Mouse (Mus musculus) midbrain, embryonic 13.5 days (tissue): ENCODE measurements at regions not wholly inside any gene's neighbourhood (a gene's known extent, or its start where the extent isn't known, plus 50 kb on each side); places are given as distances from the start of the nearest gene placed in this dataset.

Source experiments
- ATAC-seq: fragments of 200-750 bp; cut with Nextera tagmentation; 2 replicates; pipeline ENCODE4 v1.8.0; 2017; ENCODE audit warnings: mild to moderate bottlenecking, moderate TSS enrichment, moderate library complexity
- H3K27ac ChIP-seq: fragments of 300-500 bp; sonication (generic); 2 replicates; pipeline ENCODE4 v1.5.1; 2015; ENCODE audit warnings: inconsistent platforms, mild to moderate bottlenecking, moderate library complexity
- H3K27me3 ChIP-seq: fragments of 300-500 bp; sonication (generic); 2 replicates; pipeline ENCODE4 v1.6.1; 2015; ENCODE audit warnings: mild to moderate bottlenecking, inconsistent platforms
- H3K36me3 ChIP-seq: fragments of 300-500 bp; sonication (generic); 2 replicates; pipeline ENCODE4 v1.6.1; 2015; ENCODE audit warnings: mild to moderate bottlenecking, inconsistent platforms
- H3K4me1 ChIP-seq: fragments of 300-500 bp; sonication (generic); replicated peaks from 2 replicates; pipeline ENCODE4 v1.6.1; 2015; ENCODE audit warnings: inconsistent platforms
- H3K4me2 ChIP-seq: fragments of 300-500 bp; sonication (generic); replicated peaks from 2 replicates; pipeline ENCODE4 v1.6.1; 2015; ENCODE audit warnings: moderate library complexity, mild to moderate bottlenecking, inconsistent platforms
- H3K4me3 ChIP-seq: fragments of 300-500 bp; sonication (generic); replicated peaks from 2 replicates; pipeline ENCODE4 v1.5.1; 2015; ENCODE audit warnings: mild to moderate bottlenecking, inconsistent platforms
- H3K9ac ChIP-seq: fragments of 300-500 bp; sonication (generic); replicated peaks from 2 replicates; pipeline ENCODE4 v1.6.1; 2015; ENCODE audit warnings: mild to moderate bottlenecking, inconsistent platforms
- H3K9me3 ChIP-seq: fragments of 300-500 bp; sonication (generic); 2 replicates; pipeline ENCODE4 v1.6.1; 2016; ENCODE audit warnings: mild to moderate bottlenecking, inconsistent platforms
- WGBS: fragments of 180-500 bp; shearing (Covaris S2); methylation state at CpG from one replicate; pipeline ENCODE4 v1.1.7; 2015; 5-methylcytosine and 5-hydroxymethylcytosine counted together

GRCm38 (mm10) chr1:79379736-79380135, 60.2 kb downstream of the Scg2 start:
- no peaks in the 10 kb centered on the region for H3K36me3 ChIP-seq
- H3K4me1 ChIP-seq, result peaks cover 2% of the 10 kb centered on the region; the same call in 1 of the 2 replicates
- 70% methylated on average over 5 of the region's 5 CpGs for WGBS
- peak; percentile 43; the same call in 1 of the 2 replicates for ATAC-seq
- H3K9me3 ChIP-seq, result no peaks in the 10 kb centered on the region
- H3K9ac ChIP-seq, result no peak overlapping the region
- H3K27me3 ChIP-seq, result no peaks in the 10 kb centered on the region
- H3K4me2 ChIP-seq, result no peak overlapping the region
- H3K27ac ChIP-seq, result peak overlapping the region; percentile 47; the same call in 1 of the 2 replicates
- no peak overlapping the region for H3K4me3 ChIP-seq

DNA sequence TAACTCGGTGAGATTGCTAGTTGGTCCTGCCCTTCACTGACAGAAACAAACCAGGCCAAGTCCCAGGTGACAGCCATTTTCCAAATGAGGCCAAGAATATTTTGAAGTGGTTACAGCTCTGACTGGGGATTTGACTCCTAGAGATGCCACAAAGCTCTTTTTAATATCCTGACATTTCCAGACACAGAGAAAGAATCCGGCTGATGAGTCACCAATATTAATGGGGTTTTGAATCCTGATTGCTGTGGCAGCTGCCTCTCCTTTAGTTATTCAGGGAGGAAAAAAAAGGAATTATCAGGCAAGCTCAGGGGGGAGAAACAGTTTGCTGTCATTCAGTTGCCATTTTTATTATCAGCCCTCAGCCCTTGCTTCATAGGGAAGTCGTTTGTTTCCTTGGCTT, 65.1 kb downstream of the Scg2 start:
- WGBS, result 55% methylated on average over 3 of the region's 3 CpGs
- H3K9ac ChIP-seq, result no peak overlapping the region
- H3K9me3 ChIP-seq, result no peaks in the 10 kb centered on the region
- H3K4me2 ChIP-seq, result no peak overlapping the region
- H3K36me3 ChIP-seq, result no peaks in the 10 kb centered on the region
- no peaks in the 10 kb centered on the region for H3K27me3 ChIP-seq
- ATAC-seq, result no peak
- H3K4me3 ChIP-seq, result no peak overlapping the region
- peaks cover 1% of the 10 kb centered on the region; the same call in 1 of the 2 replicates for H3K4me1 ChIP-seq
- no peak overlapping the region for H3K27ac ChIP-seq

DNA sequence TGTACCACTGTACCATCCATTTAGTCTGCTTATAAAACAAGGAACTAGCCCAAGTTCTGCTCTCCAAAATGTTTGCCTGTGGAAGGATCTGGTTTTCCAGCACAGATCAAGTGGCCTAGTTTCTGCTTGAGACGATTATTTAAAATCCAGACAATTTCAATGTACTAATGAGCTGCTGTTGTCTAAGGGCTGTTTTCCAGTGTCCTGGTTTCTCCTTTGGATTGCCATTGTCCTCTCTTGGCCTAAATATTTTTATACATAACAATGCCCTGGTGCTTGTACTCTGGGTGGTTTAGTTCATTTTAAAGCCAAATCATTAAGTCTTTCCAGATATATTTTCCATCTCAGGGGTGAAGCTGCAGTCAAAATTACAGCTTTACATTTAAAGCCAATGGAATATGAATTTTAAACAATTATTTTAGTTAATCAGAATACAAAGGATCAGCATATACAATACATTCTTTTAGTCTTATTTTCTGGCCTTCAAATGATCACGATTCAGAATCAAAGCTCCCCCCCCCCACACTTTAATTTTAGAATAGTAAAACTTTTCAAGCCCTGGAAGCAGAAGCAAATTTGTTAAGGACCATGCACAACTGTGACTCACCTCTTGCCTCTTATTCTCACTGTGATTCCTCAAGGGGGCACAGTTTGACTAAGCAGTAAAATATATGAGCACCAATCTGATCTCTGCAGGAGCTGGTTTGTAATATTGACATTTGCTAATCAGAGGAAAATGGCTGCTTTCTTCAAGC, 82.5 kb downstream of the Scg2 start:
- WGBS, result 76% methylated on average over 2 of the region's 2 CpGs
- ATAC-seq, result no peak
- H3K4me1 ChIP-seq, result no peaks in the 10 kb centered on the region
- no peaks in the 10 kb centered on the region for H3K9me3 ChIP-seq
- no peak overlapping the region for H3K9ac ChIP-seq
- H3K27ac ChIP-seq, result no peak overlapping the region
- H3K27me3 ChIP-seq, result no peaks in the 10 kb centered on the region
- H3K36me3 ChIP-seq, result no peaks in the 10 kb centered on the region
- H3K4me3 ChIP-seq, result no peak overlapping the region
- H3K4me2 ChIP-seq, result no peak overlapping the region

GRCm38 (mm10) chr1:79346511-79346910, 93.4 kb downstream of the Scg2 start:
- 87% methylated on average over 3 of the region's 3 CpGs for WGBS
- ATAC-seq, result no peak
- Histone ChIP-seq H3K9me3 (no peaks in the 10 kb centered on the region), H3K36me3 (no peaks in the 10 kb centered on the region), H3K9ac (no peak overlapping the region), H3K4me1 (no peaks in the 10 kb centered on the region), H3K27me3 (no peaks in the 10 kb centered on the region), H3K27ac (no peak overlapping the region), H3K4me3 (no peak overlapping the region), H3K4me2 (no peak overlapping the region)

DNA sequence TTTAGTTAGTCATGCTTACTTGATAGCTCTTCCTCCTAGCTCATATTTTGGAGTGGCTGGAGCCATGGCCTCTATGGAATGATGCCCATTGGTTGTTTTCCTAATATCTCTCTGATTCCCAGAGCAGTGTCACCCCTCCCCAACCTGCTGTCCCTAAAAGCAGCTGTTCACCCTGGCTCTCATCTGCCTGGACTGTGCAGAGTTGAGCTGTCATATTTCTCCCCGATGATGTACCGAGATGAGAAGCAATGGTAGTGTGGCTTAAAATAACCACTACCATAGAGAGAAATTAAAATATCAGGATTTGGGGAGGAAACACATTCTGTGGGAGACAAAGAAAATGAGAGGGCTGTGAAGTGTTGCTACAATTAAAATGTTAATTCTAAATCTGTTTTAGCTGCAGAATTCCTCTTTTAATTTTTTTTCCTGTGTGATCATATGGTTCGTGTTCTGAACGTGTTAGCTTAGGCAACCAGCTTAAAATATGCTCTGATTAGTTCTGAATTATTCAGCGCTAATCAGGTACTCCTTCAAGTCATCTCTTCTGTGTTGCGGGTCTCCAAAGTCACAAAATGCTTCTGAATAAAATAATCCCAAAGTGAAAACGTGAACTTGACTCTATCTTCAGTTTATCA, 104.3 kb downstream of the Scg2 start:
- ATAC-seq, result no peak; the same call in 1 of the 2 replicates
- Histone ChIP-seq H3K4me3 (no peak overlapping the region), H3K9me3 (no peaks in the 10 kb centered on the region), H3K36me3 (no peaks in the 10 kb centered on the region), H3K27ac (no peak overlapping the region), H3K4me2 (no peak overlapping the region), H3K27me3 (no peaks in the 10 kb centered on the region; the same call in 1 of the 2 replicates), H3K4me1 (no peaks in the 10 kb centered on the region), H3K9ac (no peak overlapping the region)
- WGBS, result 79% methylated on average over 7 of the region's 7 CpGs

DNA sequence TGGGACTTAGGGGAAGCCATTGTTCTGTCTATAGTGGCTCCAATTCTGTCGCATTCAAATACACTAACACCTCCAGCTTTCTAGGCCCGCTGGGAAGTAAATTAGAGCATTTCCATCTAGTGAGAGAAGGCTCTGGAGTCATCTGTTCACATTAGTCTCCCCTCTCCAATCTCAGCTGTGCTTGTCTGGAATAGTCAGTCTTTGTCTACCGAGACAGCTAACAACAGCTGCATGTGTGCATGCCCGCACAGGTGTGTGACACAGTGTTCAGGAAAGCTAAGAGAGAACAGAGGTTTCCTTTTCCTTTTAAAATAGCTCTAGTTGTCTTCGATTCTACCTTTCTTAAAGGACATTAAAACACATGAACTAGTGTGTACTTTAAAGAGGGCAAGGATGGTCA, 122.7 kb downstream of the Scg2 start:
- Histone ChIP-seq H3K36me3 (no peaks in the 10 kb centered on the region), H3K27me3 (no peaks in the 10 kb centered on the region), H3K27ac (no peak overlapping the region), H3K4me3 (no peak overlapping the region), H3K9me3 (no peaks in the 10 kb centered on the region), H3K9ac (no peak overlapping the region), H3K4me1 (no peaks in the 10 kb centered on the region), H3K4me2 (no peak overlapping the region)
- no peak for ATAC-seq
- 82% methylated on average over 5 of the region's 5 CpGs for WGBS

GRCm38 (mm10) chr1:79314774-79315173, 125.1 kb downstream of the Scg2 start:
- ATAC-seq, result no peak
- Histone ChIP-seq H3K27me3 (no peaks in the 10 kb centered on the region), H3K9me3 (no peaks in the 10 kb centered on the region)

GRCm38 (mm10) chr1:79312153-79312552, 127.8 kb downstream of the Scg2 start:
- H3K27me3 ChIP-seq, result no peaks in the 10 kb centered on the region
- no peaks in the 10 kb centered on the region for H3K9me3 ChIP-seq
- no peaks in the 10 kb centered on the region for H3K4me1 ChIP-seq
- H3K36me3 ChIP-seq, result no peaks in the 10 kb centered on the region
- H3K9ac ChIP-seq, result no peak overlapping the region
- no peak for ATAC-seq
- H3K4me2 ChIP-seq, result no peak overlapping the region
- WGBS, result 89% methylated on average over 5 of the region's 5 CpGs
- H3K27ac ChIP-seq, result no peak overlapping the region
- H3K4me3 ChIP-seq, result no peak overlapping the region

More at GRCm38 (mm10) chr1:79314774-79315173, 125.1 kb downstream of the Scg2 start:
- 90% methylated on average over 3 of the region's 3 CpGs for WGBS
- no peaks in the 10 kb centered on the region for H3K4me1 ChIP-seq
- H3K36me3 ChIP-seq, result no peaks in the 10 kb centered on the region
- no peak overlapping the region for H3K9ac ChIP-seq
- H3K4me2 ChIP-seq, result no peak overlapping the region
- H3K27ac ChIP-seq, result no peak overlapping the region
- H3K4me3 ChIP-seq, result no peak overlapping the region

DNA sequence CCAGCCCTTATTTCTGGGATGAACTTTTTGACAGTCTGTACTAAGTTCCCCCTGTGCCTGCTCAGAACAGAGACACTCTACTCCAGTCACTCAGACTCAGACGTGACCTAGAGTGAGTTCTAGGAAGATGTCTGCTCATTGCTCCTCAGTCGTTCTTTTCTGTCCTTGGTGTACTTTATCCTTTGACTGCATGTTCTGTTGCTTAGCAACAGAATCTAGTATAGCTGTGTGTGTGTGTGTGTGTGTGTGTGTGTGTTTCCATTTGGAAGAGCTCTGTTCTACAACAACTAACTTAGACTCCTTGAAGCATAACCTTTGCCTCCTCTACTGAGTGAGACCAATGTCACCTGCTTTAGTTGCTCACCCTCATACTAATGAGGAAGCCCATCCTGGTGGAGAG, 136.3 kb downstream of the Scg2 start:
- no peak overlapping the region for H3K4me3 ChIP-seq
- no peak overlapping the region for H3K27ac ChIP-seq
- no peaks in the 10 kb centered on the region; the same call in 1 of the 2 replicates for H3K4me1 ChIP-seq
- no peaks in the 10 kb centered on the region for H3K9me3 ChIP-seq
- no peaks in the 10 kb centered on the region for H3K27me3 ChIP-seq
- no peak overlapping the region for H3K4me2 ChIP-seq
- no peak overlapping the region for H3K9ac ChIP-seq
- no peak for ATAC-seq
- 43% methylated on average over 2 of the region's 2 CpGs for WGBS
- H3K36me3 ChIP-seq, result no peaks in the 10 kb centered on the region

DNA sequence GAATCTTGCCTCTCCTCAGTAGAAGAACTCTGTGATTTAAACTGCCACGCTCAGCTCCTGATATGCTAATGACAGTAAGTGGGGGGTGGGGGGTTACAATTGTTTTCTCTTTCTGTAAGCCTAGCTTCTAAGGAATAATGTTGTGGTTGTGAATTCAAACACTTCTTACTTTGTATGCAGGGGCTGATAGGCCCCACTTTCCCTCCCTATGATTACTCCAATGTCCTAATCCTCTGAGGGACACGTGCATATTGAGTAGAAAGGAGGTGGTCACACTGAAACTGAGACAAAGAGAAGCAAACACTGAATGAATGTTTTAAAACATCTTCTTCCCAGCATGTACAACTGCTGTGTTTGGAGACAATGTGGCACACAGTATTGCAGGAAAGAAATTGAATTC, 140.3 kb downstream of the Scg2 start:
- ATAC-seq, result 0 out of 2 replicates have a peak, but pooled peaks have one; percentile 50
- H3K36me3 ChIP-seq, result no peaks in the 10 kb centered on the region
- 10% methylated on average over 2 of the region's 2 CpGs for WGBS
- H3K9me3 ChIP-seq, result no peaks in the 10 kb centered on the region
- no peak overlapping the region for H3K4me2 ChIP-seq
- no peaks in the 10 kb centered on the region; the same call in 1 of the 2 replicates for H3K4me1 ChIP-seq
- no peak overlapping the region for H3K27ac ChIP-seq
- no peak overlapping the region for H3K9ac ChIP-seq
- H3K27me3 ChIP-seq, result no peaks in the 10 kb centered on the region
- no peak overlapping the region for H3K4me3 ChIP-seq

DNA sequence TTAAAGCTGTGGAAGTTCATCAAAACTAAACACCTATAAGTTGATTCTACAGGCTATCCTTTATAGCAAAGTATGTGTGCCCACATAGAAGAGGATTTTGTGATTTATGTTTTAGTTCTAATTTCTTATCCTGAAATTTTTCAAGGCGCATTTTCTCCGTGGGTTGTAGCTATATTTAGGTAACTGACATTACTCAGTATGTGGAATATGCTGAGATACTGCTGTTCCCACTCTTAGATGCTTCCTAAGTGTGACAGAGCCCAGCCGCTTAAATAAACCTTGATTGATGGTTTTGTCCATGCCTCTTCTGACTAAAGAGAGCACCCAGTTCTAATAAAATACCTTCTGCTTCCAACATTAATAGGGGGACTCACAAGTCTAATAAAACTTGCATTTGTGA, 180.2 kb downstream of the Scg2 start:
- 90% methylated on average over 3 of the region's 3 CpGs for WGBS
- H3K4me2 ChIP-seq, result no peak overlapping the region
- H3K9ac ChIP-seq, result no peak overlapping the region
- H3K9me3 ChIP-seq, result no peaks in the 10 kb centered on the region
- H3K36me3 ChIP-seq, result no peaks in the 10 kb centered on the region
- no peak for ATAC-seq
- H3K4me3 ChIP-seq, result no peak overlapping the region
- H3K4me1 ChIP-seq, result no peaks in the 10 kb centered on the region
- no peak overlapping the region for H3K27ac ChIP-seq
- H3K27me3 ChIP-seq, result no peaks in the 10 kb centered on the region

DNA sequence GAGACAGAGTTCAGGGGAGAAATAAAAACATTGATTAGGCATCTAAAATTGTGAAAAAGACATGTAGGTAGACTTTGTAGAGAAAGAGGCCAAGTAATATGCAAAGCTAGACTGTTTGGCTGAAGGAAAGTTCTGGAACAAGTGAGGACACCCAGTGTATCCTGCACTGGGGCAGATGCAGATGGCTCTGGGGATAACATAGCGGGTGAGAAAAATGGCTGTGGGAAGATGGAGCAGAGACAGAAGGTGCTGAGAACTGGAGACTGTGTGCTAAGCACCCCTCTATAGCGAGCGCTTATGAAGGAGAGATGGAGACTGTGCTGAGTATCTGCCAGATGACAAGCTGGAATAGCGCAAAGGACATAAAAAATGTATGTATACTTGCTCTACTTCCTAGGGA, 226.9 kb downstream of the Scg2 start:
- no peaks in the 10 kb centered on the region for H3K9me3 ChIP-seq
- H3K4me3 ChIP-seq, result no peak overlapping the region
- no peak overlapping the region for H3K4me2 ChIP-seq
- WGBS, result 97% methylated on average over 4 of the region's 4 CpGs
- H3K27me3 ChIP-seq, result no peaks in the 10 kb centered on the region
- no peak overlapping the region for H3K9ac ChIP-seq
- H3K4me1 ChIP-seq, result no peaks in the 10 kb centered on the region
- ATAC-seq, result no peak
- H3K36me3 ChIP-seq, result no peaks in the 10 kb centered on the region
- H3K27ac ChIP-seq, result no peak overlapping the region
